Mouse (Mus musculus) G1E (cell line): ENCODE measurements around the gene Hoxb4.

Source experiments
- CTCF ChIP-seq: IDR thresholded peaks from 2 replicates; pipeline ENCODE4 v1.5.1; 2012; ENCODE audit warnings: low read depth, low read length, inconsistent platforms, mixed read lengths
- GATA2 ChIP-seq: IDR thresholded peaks from 2 replicates; pipeline ENCODE4 v1.6.1; 2012; ENCODE audit warnings: low read depth, low read length, inconsistent platforms, borderline replicate concordance

DNA sequence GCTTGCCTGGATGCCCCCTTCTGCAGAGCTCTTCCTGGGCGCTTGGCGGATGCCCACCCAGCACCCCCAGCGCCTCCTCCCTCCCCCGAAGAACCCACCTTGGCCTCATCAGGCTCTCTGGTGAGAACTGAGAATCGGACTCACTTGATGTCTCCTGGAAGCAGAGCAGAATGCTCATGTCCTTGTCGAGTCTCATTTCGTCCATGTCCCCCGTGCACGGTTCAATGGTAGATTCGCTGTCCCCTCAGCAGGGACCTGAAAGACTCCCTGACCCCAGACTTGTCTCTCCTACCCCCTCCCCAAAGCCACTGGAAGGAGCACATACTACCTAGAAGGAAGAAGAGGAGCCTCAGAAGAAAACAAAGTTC, 17.0 kb upstream of the Hoxb4 start:
- TF ChIP-seq GATA2 (no peak), CTCF (no peak)
